Mouse (Mus musculus) hindbrain, embryonic 14.5 days (tissue): ENCODE measurements at regions not wholly inside any gene's neighbourhood (a gene's known extent, or its start where the extent isn't known, plus 50 kb on each side); places are given as distances from the start of the nearest gene placed in this dataset.

ENCODE experiments used
- ATAC-seq: fragments of 200-750 bp; cut with Nextera tagmentation; 2 replicates; pipeline ENCODE4 v1.8.0; 2017; ENCODE audit warnings: moderate number of reproducible peaks, mild to moderate bottlenecking, moderate TSS enrichment, moderate library complexity; ENCODE audit not compliant: low FRiP score
- DNase-seq: peaks from one replicate; pipeline ENCODE4 v3.0.0-alpha.2; 2015; ENCODE audit warnings: low spot score
- H3K27ac ChIP-seq: fragments of 300-500 bp; sonication (generic); 2 replicates; pipeline ENCODE4 v1.5.1; 2014; ENCODE audit warnings: mild to moderate bottlenecking, moderate library complexity
- H3K27me3 ChIP-seq: fragments of 300-500 bp; sonication (generic); 2 replicates; pipeline ENCODE4 v1.6.1; 2014; ENCODE audit warnings: mild to moderate bottlenecking, low read length, mixed read lengths; ENCODE audit not compliant: control insufficient read depth, insufficient read depth
- H3K36me3 ChIP-seq: fragments of 300-500 bp; sonication (generic); replicated peaks from 2 replicates; pipeline ENCODE4 v1.6.1; 2014; ENCODE audit not compliant: control insufficient read depth, insufficient read depth
- H3K4me1 ChIP-seq: fragments of 300-500 bp; sonication (generic); replicated peaks from 2 replicates; pipeline ENCODE4 v1.6.1; 2014; ENCODE audit warnings: antibody characterized with exemption, low read length, mixed read lengths; ENCODE audit not compliant: control insufficient read depth, insufficient read depth
- H3K4me2 ChIP-seq: fragments of 300-500 bp; sonication (generic); replicated peaks from 2 replicates; pipeline ENCODE4 v1.6.1; 2014; ENCODE audit warnings: mild to moderate bottlenecking, moderate library complexity
- H3K4me3 ChIP-seq: fragments of 300-500 bp; sonication (generic); replicated peaks from 2 replicates; pipeline ENCODE4 v1.5.1; 2014; ENCODE audit warnings: mild to moderate bottlenecking, low read length
- H3K9ac ChIP-seq: fragments of 300-500 bp; sonication (generic); 2 replicates; pipeline ENCODE4 v1.6.1; 2014
- H3K9me3 ChIP-seq: fragments of 300-500 bp; sonication (generic); 2 replicates; pipeline ENCODE4 v1.6.1; 2016; ENCODE audit warnings: low read length; ENCODE audit not compliant: control insufficient read depth
- WGBS: fragments of 180-500 bp; shearing (Covaris S2); extraction: QIAGEN DNeasy Blood & Tissue Kit; methylation state at CpG from one replicate; pipeline ENCODE4 v1.1.7; 2014; 5-methylcytosine and 5-hydroxymethylcytosine counted together

DNA sequence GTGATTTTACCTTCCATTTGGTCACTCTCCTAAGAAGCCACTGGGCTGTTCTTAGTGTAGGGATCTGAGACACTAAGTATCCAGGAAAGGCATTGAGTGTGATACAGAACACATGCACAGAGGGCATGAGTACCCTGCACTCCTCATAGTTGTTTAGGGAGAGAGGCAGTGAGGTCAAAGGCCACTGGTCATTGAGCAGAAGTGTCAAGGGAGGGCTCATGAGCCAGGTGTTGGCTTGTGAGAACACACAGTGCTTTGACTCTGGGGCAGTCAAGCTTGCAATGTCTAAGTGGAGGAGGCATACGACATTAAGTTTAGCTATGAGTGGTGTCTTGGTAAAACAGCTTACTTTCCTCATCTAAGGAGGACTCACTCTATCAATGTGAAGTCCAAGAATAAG, 65.9 kb upstream of the Plpp4 start:
- H3K4me3 ChIP-seq: no peak overlapping the region
- no peaks in the 10 kb centered on the region for H3K36me3 ChIP-seq
- no peaks in the 10 kb centered on the region for H3K4me1 ChIP-seq
- H3K9ac ChIP-seq: no peak overlapping the region
- no peaks in the 10 kb centered on the region for H3K9me3 ChIP-seq
- ATAC-seq (no peak), DNase-seq (no peak)
- no peak overlapping the region for H3K27ac ChIP-seq
- 85% methylated on average over 1 of the region's 1 CpGs for WGBS
- no peak overlapping the region for H3K4me2 ChIP-seq
- H3K27me3 ChIP-seq: no peaks in the 10 kb centered on the region

DNA sequence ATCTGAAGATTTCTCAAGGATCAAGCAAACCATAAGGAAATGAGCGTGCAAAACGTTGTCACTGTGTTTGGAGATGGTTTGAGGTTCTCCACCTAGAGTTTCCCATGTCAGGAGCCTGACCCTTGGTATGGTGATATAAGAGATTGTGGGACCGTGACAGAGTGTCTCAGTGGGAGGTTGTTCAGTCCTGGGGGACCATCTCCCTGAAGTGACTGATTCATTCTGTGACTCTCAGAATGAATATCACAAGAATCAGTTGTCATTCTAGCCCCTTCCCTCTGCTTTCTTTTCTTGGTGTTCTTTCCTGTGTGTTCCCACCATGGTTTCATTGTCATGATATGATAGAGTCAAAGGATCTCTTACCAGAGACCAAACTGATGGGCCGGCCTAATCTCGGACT, 49.8 kb upstream of the Plpp4 start:
- H3K4me1 ChIP-seq: no peaks in the 10 kb centered on the region
- H3K27ac ChIP-seq: no peak overlapping the region
- H3K4me2 ChIP-seq: no peak overlapping the region
- no peaks in the 10 kb centered on the region for H3K9me3 ChIP-seq
- H3K9ac ChIP-seq: no peak overlapping the region
- no peak overlapping the region for H3K4me3 ChIP-seq
- ATAC-seq (no peak), DNase-seq (no peak)
- WGBS: 81% methylated on average over 5 of the region's 5 CpGs
- no peaks in the 10 kb centered on the region for H3K36me3 ChIP-seq
- no peaks in the 10 kb centered on the region for H3K27me3 ChIP-seq
